ENCODE assay signal across 31 mouse cellular contexts in genomic region chr11:49766137-49766411, GRCm38 (mm10). TPM values are rescaled to one million over a fixed set of nuclear protein-coding genes. Genes with fewer than 3 reads are reported as not detected.
DNase-seq lines count a peak whose midpoint lies in the region; ATAC-seq and TF ChIP-seq lines count a peak whose summit lies in the region.
"Had no signal": no experiment of that assay in that cellular context is flagged by ENCODE, and none has a peak within 500 bp of the region (broad histone marks: within the 10 kb centered on the region; RNA-seq: fewer than 3 reads in every experiment).

No protein-coding gene starts in this region.

- H3K36me3 ChIP-seq in heart, embryonic 10.5 days = no peaks in the 10 kb centered on the region
- no peaks in the 10 kb centered on the region for H3K36me3 ChIP-seq in liver, embryonic 12.5 days
- no peaks in the 10 kb centered on the region for H3K36me3 ChIP-seq in liver, postnatal 0 days (replicated peaks; ENCODE audit: insufficient read depth, low read length)
- H3K36me3 ChIP-seq: hindbrain, embryonic 13.5 days; limb, embryonic 12.5 days; midbrain, embryonic 13.5 days had no signal

- H3K4me3 ChIP-seq in heart, embryonic 10.5 days = no peak overlapping the region
- no peak overlapping the region for H3K4me3 ChIP-seq in liver, embryonic 12.5 days
- no peak overlapping the region for H3K4me3 ChIP-seq in liver, postnatal 0 days (ENCODE audit: low read depth, low read length)
- H3K4me3 ChIP-seq: erythroblast, embryonic 14.5 days; hindbrain, embryonic 13.5 days; limb, embryonic 12.5 days; midbrain, embryonic 13.5 days had no signal

- no peaks in the 10 kb centered on the region for H3K9me3 ChIP-seq in heart, embryonic 10.5 days
- H3K9me3 ChIP-seq in liver, embryonic 12.5 days (replicated peaks) = no peaks in the 10 kb centered on the region
- H3K9me3 ChIP-seq in liver, postnatal 0 days (ENCODE audit: low read length) = no peaks in the 10 kb centered on the region
- H3K9me3 ChIP-seq: hindbrain, embryonic 13.5 days; limb, embryonic 12.5 days; midbrain, embryonic 13.5 days had no signal

- WGBS in heart, embryonic 10.5 days = 74% methylated on average over 2 of the region's 2 CpGs
- WGBS in liver, embryonic 12.5 days (ENCODE audit: insufficient replicate concordance) = 32% methylated on average over 2 of the region's 2 CpGs
- 61% methylated on average over 2 of the region's 2 CpGs for WGBS in liver, postnatal 0 days (ENCODE audit: insufficient replicate concordance)

- ATAC-seq in common myeloid progenitor, adult 5-6 weeks (replicated peaks; ENCODE audit: low read depth, poor library complexity, severe bottlenecking) = peak; percentile 50
- peak; percentile 66 for ATAC-seq in liver, embryonic 12.5 days
- ATAC-seq in liver, postnatal 0 days = peak; percentile 66
- ATAC-seq: forebrain, postnatal 0 days; intestine, embryonic 16.5 days; midbrain, embryonic 13.5 days; Patski had no signal

- no peak for TF ChIP-seq EP300 in liver, postnatal 0 days (IDR thresholded peaks at IDR 0.05; ENCODE audit: low read depth)

- peaks cover 25% of the 10 kb centered on the region for H3K4me1 ChIP-seq in heart, embryonic 10.5 days
- H3K4me1 ChIP-seq in liver, embryonic 12.5 days = peaks cover 38% of the 10 kb centered on the region
- peaks cover 11% of the 10 kb centered on the region; the same call in 1 of the 2 replicates for H3K4me1 ChIP-seq in liver, postnatal 0 days (ENCODE audit: insufficient read depth)

- H3K4me2 ChIP-seq in liver, embryonic 12.5 days = peak overlapping the region; percentile 45
- no peak overlapping the region for H3K4me2 ChIP-seq in liver, postnatal 0 days (ENCODE audit: low read depth, low read length)
- H3K4me2 ChIP-seq: heart, embryonic 11.5 days; hindbrain, embryonic 13.5 days; limb, embryonic 12.5 days; lung, embryonic 14.5 days; midbrain, embryonic 13.5 days had no signal

- H3K9ac ChIP-seq in liver, embryonic 12.5 days = no peak overlapping the region
- no peak overlapping the region for H3K9ac ChIP-seq in liver, postnatal 0 days (replicated peaks)
- H3K9ac ChIP-seq: forebrain, postnatal 0 days; hindbrain, embryonic 13.5 days; limb, embryonic 12.5 days; lung, embryonic 14.5 days; midbrain, embryonic 13.5 days had no signal

- H3K27me3 ChIP-seq in heart, embryonic 10.5 days (ENCODE audit: insufficient read depth, poor library complexity, severe bottlenecking) = no peaks in the 10 kb centered on the region; the same call in 1 of the 2 replicates
- H3K27me3 ChIP-seq in liver, embryonic 12.5 days (replicated peaks) = 0 out of 2 replicates have a peak, but pooled peaks cover 4% of the 10 kb centered on the region
- no peaks in the 10 kb centered on the region for H3K27me3 ChIP-seq in liver, postnatal 0 days (ENCODE audit: insufficient read depth, low read length)
- H3K27me3 ChIP-seq: hindbrain, embryonic 13.5 days; limb, embryonic 12.5 days; midbrain, embryonic 13.5 days had no signal

- no peak for DNase-seq in heart, embryonic 10.5 days (ENCODE audit: low spot score)
- no peak for DNase-seq in heart, adult 18-20 months
- no peak for DNase-seq in liver, postnatal 0 days
- DNase-seq in natural killer cell, adult 2 months (ENCODE audit: low spot score in 2 of 2) = no peak
- no peak for DNase-seq in frontal cortex, postnatal 14 days (ENCODE audit: low spot score in 2 of 2)
- DNase-seq in lung, postnatal 25 days (ENCODE audit: low spot score) = no peak
- DNase-seq: adrenal gland, postnatal 10 days; cerebellum, adult 11 months; cerebellum, adult 9-10 months; forebrain, postnatal 0 days; gastrocnemius, postnatal 10 days; heart, postnatal 4 days; kidney, adult 8-10 months; kidney, postnatal 4 days; lung, postnatal 14 days; right cerebral cortex, adult 18-20 months; right cerebral cortex, postnatal 4 days; thymus, adult 18-20 months; thymus, postnatal 4 days had no signal

- no peak for TF ChIP-seq CTCF in liver, postnatal 0 days (IDR thresholded peaks at IDR 0.05; ENCODE audit: low read depth)

- peak overlapping the region; percentile 25; the same call in 1 of the 2 replicates for H3K27ac ChIP-seq in heart, embryonic 10.5 days
- peak overlapping the region; percentile 79 for H3K27ac ChIP-seq in liver, embryonic 12.5 days
- H3K27ac ChIP-seq in liver, postnatal 0 days (ENCODE audit: low read depth) = no peak overlapping the region
- H3K27ac ChIP-seq: hindbrain, embryonic 13.5 days; kidney, postnatal 0 days; midbrain, embryonic 13.5 days; stomach, postnatal 0 days had no signal

RNA-seq across cellular contexts. Expression of gene Gfpt2, which starts 27.9 kb away (rescaled TPM):
- 21.3 and 24.5 TPM in 2 replicates for polyA plus RNA-seq in heart, embryonic 10.5 days (2016; fragmentation: Nextera tagmentation; extraction: Ambion mirVana)
- total RNA-seq in heart, adult 18-20 months (2021) = 1 to 10 TPM; 8.7 to 9.3 TPM
- total RNA-seq in common myeloid progenitor, adult 5-6 weeks (2017) = 0.97 and 2.5 TPM in 2 replicates
- 3.2 and 3.3 TPM in 2 replicates for polyA plus RNA-seq in liver, embryonic 12.5 days (2016; fragmentation: Nextera tagmentation; extraction: Ambion mirVana)
- polyA plus RNA-seq in liver, postnatal 0 days (2015; fragmentation: Nextera tagmentation; extraction: Ambion mirVana) = 0.65 and 0.81 TPM in 2 replicates
- polyA plus RNA-seq: erythroblast, embryonic 14.5 days had no signal

RNA-seq across cellular contexts. Expression of gene Cnot6, which starts 53.6 kb away (rescaled TPM):
- 47.0 and 56.0 TPM in 2 replicates for polyA plus RNA-seq in heart, embryonic 10.5 days (2016; fragmentation: Nextera tagmentation; extraction: Ambion mirVana)
- total RNA-seq in heart, adult 18-20 months (2021) = 10 to 100 TPM; 21.0 to 21.5 TPM
- total RNA-seq in common myeloid progenitor, adult 5-6 weeks (2017) = 96.7 and 119 TPM in 2 replicates
- 40.2 and 44.7 TPM in 2 replicates for polyA plus RNA-seq in liver, embryonic 12.5 days (2016; fragmentation: Nextera tagmentation; extraction: Ambion mirVana)
- 16.9 and 18.1 TPM in 2 replicates for polyA plus RNA-seq in liver, postnatal 0 days (2015; fragmentation: Nextera tagmentation; extraction: Ambion mirVana)
